Mouse (Mus musculus) 3T3-L1 (cell line): ENCODE measurements at regions not wholly inside any gene's neighbourhood (a gene's known extent, or its start where the extent isn't known, plus 50 kb on each side); places are given as distances from the start of the nearest gene placed in this dataset.
A peak's percentile ranks its signal among the peaks of the same experiment; 100 is the strongest.
"Not testable (repeated sequence)": the region's sequence is repeated elsewhere in the genome, so short reads cannot be mapped to it uniquely, and the experiment has no call there.

ENCODE experiments used
- DNase-seq: peaks from one replicate; pipeline ENCODE4 v3.0.0-alpha.2; 2015; ENCODE audit warnings: low read depth, low spot score

DNA sequence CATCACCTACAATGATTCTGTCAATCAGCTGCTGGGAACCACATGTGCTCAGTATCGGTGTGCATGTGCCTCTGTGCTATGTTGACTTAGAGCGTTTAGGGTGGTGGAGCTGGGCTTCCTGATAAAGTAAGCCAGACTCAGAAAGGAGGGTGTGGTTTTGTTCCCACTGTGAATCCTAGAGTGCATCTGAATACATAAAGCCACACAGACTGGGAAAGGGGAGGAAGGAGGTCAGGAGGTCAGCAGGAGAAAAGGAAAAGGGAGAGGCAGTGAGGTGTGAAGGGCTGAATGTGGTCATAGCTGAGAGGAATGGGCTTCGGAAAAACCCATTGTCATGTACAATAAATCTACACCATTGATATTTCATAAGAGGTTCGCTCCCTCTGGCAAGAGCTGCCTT lies 345.4 kb upstream of the Cdh4 start:
- no peak for DNase-seq

DNA sequence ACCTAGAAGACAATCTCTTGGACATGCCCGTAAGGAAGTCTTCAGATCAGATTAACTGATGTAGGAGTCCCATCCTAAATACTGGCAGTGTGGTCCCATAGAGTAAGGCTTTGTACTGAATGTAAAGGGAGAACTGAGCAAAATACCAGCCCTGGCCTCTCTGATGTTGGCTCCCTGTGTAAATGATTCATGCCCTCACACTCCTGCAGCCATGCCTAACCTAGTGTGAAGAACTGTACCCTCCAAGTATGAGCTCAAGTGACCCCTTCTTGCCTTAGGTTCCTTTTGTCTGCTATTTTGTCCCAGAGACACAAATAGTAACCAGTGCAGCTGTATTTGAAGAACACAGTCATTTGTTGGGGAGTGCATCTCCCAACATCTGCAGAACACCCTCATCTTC lies 342.4 kb upstream of the Cdh4 start:
- no peak for DNase-seq

DNA sequence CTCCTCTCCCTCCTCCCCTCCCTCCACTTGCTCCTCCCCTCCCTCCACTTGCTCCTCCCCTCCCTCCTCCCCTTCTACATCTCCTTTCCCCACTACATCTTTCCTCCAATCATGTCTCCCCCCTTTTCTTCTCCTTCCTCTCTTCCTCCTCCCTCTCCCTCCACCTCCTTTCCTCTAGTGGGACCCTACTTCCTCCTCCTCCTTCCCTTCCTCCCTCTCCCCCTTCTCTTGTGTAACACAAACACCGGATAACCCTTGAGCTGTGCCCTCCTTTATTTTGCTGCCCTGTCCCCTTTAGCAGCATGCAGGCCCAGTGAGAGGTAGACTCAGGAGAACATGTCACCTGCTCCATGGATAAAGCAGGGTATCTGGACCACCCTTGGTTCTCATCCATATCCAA lies 339.1 kb upstream of the Cdh4 start:
- DNase-seq, result no peak

DNA sequence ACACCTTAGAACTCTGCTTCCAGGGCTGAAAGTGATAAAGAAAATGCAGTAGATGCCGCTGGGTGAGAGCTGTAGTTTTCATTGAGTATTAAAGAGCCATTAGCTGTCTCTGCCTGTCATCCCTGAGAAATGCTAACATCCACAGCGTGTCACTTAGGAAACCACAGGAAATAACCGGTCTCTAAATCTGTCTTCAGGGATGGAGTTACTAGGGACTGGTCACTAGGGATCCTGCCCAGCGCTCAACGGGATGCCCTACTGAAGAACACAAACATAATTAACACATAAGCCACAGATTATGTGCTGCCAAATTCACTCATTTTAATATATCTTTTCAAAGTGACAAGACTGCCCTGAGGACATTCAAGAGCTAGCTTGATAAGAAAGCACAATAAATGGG lies 329.3 kb upstream of the Cdh4 start:
- DNase-seq, result no peak

DNA sequence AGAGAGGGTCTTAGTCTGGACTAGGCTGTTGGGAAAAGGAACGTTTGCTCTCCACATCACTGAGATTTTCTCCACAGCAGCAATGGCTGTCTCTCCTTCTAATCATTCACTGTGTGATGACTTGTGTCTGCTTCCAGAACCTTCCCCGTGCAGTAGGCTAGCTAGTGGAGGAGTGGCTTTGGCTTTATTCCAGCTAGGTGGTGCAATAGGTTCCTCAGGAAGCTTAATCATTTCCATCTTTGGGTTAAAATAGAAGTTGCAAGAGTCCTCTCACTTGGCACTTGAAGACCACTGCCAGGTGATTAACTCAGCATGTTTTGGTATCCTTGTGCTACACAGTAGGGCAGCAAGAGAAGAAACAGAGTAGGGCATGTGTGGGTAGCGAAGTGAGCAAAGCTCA lies 314.2 kb upstream of the Cdh4 start:
- no peak for DNase-seq

DNA sequence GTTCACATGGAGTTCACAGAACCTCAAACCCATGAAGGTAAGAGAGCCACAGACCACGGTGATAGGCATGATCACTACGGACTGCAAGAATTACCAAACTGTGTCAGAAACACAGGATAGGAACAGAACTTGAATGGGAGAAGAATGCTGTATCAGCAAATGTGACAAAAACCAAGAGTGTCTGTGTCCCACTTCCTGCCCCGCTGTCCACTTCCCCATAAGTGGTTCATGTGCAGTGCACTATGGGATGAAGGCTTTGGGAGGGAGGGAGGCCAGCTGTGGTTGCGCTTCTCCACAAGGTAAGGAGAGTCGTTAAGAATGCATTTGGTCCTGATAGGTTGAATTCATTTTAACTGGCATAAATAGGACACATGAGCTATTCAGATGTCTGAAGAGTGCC lies 313.8 kb upstream of the Cdh4 start:
- DNase-seq, result no peak

DNA sequence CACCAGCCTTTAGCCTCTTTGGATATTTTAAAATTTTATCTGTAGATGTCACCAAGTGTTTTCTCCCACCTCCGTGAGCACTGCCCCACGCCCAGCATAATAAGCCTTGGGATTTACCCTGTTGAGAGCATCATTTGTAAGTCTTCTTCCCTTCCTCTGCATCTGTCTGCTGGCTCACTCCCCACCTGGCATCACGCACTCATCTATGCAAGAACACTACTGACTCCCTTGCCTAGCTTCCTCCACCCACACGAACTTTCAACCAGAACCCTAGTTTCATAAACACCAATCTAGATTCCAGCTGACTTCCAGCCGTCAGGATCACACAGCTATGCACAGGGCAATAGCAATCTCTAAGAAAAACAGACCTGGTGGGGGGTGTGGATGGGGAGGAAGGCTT lies 311.2 kb upstream of the Cdh4 start:
- no peak for DNase-seq

DNA sequence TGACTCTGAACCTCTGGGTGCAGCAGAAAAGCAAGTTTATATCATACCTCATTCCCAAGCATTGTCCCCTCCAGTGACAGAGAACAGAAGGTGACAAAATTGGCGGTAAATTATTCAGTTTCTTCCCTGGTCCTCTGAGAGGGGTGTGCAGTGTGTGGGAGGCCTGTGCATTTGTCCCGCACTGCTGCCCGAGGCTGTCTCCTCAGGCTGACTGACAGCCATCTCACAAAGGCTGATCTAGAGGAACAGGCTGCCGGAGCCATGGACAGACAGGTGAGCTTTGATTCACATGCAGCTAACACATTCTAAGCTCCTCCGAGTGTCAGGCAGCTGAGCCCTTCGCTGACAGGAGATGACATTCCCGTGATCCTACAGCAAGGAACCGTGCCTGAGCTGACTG lies 299.9 kb upstream of the Cdh4 start:
- DNase-seq, result no peak

DNA sequence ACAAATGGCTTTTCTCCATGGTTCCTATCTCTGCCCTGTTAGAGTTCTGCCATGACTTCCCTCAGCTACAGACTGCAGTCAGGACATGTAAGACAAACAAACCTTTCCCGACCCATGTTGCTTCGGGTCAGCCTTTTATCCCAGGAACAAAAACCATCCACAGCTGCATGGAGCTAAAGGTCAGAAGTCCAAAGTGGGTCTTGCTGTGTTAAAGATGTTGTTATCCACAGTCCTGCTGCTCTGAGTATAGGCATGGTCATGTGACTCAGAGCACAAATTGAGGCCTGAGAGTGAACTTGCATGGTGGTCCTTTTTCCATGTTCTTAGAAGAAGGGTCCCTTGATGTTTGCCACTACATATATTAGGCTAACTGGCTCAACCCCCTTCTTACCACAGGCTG lies 296.5 kb upstream of the Cdh4 start:
- no peak for DNase-seq

DNA sequence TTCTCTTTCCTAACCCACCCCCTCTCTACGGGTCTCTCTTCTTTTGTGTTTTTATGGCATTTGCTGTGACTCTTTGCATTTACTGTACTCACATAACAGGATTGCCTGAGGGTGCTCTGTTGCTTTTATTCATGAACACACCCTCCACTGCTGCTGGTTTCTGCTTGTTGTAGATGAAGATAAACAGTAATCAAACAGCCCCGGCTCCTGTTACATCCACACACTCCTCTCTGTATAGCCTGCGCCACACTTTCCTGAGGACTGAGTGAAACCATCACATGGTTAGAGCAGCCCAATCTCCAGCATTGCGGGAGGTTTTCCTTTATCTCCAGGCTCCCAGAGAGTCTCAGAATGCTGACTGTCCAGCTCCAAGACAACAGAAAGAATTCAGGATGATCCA lies 296.0 kb upstream of the Cdh4 start:
- DNase-seq, result no peak

DNA sequence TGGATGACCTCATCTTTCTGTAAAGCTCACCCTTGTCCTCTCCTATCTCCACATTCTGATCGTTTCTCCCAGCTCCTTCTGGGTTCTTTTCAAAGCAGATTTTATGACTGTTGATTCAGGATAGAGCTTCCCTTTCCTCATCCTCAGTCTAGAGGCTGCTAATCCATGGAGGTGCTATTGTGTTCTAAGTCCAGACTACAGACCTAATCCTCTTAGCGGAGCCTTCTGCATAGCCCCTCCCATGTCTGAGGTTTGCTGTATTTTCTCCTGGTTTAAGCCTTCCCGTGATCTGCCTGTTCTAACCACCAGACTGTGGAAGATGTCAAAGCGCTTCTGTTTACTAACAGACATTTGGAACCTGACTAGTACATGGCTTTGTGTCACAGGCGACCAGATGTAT lies 294.0 kb upstream of the Cdh4 start:
- no peak for DNase-seq

DNA sequence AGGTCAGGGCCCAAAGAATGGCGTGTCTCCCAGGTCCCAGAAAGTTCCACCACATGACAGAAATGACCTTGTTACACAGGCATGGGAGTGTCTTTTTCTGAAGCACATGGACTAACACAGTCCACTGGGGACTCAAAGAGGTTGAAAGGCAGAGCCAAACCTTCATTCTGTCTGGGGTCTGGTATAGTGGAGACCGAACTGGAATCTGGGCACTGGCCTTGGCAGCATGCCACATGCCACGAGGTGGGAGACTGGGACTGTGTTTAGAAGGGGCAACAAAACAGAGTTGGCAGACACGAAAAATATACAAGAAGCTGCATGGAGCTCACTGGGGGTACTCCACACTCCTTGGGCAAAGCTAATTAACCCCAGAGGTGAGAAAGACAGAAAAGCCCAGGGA lies 293.6 kb upstream of the Cdh4 start:
- no peak for DNase-seq

DNA sequence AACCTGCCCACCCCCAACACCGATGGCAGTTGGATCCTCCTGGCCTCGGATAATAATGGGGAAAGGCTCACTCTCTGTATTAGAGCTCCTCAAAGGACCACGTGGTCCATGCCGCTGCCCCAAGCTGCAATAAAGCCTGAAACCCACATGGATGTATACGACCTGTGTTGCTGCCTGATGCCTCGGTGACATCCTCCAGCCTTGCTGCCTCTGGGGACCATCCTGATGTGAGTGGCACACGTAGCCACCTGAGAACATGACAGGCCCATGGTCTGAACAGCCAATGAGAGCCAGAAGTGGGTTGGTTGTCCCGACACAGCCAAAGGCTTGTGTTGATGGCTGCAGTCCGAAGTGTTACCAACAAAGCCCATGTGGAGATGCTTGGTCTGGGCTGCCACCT lies 283.4 kb upstream of the Cdh4 start:
- DNase-seq, result no peak

DNA sequence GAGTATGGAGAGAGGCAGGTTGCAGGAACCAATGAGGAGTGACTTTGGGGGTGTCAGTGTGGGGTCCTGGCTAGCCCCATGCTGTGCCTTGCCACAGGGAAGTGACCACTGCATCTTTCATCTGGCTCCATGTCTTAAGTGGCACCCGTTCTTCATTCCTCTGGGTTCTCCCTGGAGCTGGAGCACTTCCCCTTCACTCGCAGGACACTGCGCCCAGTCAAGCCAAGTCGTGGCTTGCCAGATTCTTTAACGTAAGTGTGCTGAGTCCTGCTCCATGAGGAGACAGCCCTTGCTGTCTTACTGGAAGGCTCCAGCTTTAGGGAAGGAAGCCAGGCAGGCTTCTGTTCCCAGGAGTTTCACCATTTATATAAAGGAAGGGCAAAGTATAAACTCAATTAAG lies 279.1 kb upstream of the Cdh4 start:
- no peak for DNase-seq

DNA sequence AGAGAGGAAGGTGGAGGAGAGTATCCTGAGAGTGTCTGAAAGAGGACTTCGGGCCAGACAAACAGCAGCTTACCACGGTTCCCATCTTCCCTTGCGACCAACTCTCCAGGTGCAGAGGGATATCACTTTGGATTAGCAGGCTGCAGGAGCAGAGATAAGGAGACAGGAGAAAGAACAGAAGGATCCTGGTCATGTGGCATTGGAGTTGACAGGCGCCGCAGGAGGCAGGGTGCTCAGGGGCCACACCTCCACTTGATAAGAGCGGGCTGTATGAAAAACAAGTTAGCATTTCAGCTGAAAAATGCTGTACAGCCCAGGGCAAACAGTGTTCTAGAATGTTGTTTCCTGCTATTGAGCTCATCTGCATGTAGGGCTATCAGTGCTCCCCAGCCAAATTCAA lies 272.1 kb upstream of the Cdh4 start:
- DNase-seq, result no peak

DNA sequence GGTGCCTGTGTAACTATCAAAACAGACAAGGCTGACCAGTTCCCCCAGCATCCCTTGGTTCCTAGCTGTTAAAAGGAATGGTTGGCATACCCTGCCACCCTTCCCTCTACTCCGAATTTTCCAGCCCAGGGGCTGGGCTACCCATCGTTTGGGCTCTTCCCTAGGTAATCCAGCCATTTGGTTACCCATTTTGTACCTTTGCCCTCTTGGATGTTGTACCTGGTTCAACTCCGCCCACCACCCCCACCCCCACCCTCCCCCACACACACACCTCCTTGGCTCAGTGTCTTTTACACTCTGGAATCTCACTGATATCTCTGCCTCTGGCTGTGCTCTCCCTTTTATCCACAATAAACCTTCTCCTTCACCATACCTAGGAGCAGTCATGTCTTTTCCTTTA lies 271.6 kb upstream of the Cdh4 start:
- DNase-seq, result no peak

DNA sequence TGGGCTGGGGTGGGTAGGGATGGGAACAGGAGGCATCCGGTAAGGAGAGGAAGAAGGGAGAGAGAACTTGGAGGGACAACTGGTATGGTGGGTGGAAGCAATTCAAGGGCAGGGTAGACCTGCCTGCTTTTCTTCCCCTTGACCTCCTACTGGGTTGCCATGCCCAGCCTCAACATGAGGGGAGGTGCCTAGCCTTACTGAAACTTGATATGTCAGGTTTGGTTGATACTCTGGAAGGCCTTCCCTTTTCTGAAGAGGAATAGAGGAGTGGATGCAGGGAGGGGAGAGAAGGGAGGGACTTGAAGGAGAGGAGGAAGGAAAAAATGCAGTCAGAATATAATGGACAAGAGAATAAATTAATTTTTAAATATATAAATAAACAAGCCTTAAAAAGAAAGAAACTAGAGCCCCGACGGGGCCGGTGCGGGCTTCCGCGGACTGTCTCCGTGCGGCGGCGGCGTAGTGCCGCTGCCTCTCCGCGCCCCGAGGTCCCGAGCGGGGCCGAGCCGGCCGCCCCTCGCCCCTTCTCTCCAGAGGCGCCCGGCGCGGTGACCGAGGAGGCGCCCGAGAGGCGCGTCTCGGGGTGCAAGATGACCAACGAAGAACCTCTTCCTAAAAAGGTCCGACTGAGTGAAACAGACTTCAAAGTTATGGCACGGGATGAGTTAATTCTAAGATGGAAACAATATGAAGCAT lies 265.2 kb upstream of the Cdh4 start:
- not testable (repeated sequence) for DNase-seq

DNA sequence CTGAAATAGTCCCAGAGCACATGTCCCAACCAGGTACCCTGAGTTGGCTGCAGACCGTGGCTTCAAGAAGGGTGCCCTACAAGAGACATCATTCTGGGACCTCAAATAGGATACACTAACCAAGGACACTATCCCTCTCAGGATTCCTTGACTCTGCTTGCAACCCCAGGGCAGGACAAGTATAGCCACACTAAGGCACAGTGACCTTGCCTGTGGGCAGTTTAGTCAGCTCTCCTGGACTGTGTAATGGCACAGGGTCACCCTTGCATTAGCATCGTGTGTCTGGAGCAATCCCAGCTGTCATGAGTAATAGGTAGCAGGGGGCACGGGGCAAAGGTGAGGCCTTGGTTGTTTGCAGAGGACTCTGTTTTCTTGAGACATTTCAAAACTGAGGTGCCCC lies 260.9 kb upstream of the Cdh4 start:
- no peak for DNase-seq

DNA sequence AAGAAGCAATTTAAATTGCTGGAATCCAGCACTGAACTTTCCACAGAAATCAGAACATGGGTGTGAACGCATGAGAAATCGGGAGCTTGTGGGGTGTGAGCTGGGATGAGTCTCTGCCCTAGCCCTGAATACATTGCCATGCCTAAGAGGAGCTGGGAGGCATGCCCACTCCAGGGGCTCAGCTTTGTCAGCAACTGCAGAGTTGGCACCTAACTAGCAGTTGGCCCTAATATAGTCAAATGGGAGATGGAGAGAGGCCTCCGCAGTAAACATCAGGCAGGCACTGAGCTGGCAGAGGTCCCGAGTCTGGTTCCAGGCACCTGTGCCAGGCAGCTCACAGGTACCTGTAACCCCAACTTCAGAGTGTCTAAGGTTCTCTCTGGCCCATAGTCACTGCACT lies 260.1 kb upstream of the Cdh4 start:
- no peak for DNase-seq

DNA sequence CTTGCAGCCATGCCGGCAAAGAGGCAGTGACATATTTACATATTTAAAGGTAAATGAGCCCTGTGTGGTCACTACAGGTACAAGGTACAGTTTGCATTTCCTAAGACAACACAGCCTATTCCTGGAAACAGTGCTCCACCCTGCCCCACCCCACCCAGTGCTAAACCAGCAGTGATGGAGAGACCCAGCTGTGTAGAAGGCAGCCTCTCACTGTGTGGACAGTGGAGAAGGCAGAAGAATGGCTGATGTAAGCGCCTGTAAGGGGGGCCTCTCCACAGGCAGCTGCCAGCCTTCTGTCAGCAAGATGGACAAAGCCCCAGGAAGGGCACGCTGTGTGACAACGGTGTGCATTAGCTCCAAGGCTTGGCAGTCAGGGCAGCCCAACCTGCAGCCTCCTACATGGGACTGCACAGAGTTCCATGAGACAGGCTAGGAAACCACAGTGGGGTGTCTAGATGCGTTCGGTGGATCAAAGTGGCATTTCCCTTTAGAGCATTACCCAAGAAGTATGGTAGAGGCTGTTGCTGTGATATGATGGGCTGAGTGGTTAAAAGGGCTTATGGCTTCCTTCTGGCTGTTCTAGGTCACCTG lies 249.2 kb upstream of the Cdh4 start:
- DNase-seq, result no peak

DNA sequence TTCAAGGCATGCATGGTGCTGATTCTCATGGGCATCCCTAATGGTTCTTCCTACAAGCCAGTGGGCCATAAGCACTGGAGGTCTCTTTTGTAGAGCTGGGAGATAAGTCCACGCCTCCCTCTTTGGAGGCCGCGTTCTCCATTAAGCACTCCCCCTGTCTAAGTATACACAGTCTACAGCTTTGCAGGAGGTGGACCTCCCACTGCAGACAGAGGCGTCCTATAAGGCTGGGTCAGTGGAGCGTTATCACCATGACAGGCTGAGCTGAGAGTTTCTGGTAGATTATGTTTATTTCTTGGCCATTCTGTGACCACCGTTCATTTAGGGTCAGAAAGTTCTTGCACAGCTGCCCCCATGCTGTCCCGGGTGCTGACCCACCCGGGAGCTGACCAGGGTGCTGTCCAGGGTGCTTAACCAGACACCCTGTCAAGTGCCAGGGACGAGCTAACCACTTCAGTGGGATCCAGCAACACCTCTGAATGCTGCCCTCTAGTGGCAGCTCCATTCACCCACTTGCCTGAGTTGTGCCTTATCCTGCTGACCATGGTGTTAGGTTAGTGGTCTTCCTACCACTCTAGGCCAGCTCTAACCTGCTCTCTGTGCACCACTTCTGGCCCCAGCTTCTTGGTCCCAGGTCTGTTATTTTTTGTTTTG lies 248.6 kb upstream of the Cdh4 start:
- DNase-seq, result peak; percentile 20

DNA sequence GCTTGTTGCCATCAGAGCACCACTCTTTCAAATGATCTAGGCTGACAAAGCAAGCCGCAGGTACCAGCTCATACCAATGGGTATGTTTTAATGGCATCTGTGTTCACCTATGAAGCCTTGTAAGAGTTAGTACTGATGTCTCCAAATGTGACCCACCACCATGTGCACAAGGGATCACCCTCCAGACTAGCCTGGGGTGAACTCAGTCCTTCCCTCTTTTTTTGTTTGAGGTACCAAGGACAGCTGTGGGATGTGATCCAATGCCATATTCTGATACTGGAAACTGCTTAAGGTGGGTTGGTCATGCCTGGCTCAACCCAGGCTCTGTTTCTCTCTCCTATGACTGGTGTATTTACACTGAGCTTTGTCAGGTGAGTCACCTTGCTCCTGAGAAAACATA lies 244.8 kb upstream of the Cdh4 start:
- DNase-seq, result no peak

DNA sequence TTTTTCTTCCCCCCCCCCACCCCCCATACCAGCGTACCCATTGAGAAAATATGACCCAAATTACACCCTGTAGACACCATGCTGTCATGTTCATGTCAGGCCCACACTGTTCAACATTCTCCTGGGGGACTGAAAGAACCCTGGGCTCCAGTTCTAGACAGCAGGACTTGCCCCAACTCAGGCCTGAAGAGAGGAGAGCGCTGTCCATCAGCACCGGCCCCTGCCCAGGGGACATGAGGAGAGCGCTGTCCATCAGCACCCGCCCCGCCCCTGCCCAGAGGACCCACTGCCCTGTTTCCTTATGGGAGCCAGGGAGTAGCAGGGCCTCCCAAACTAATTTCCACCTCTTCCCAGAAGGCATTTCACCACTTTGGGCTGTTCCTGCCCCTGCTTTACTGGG lies 241.7 kb upstream of the Cdh4 start:
- DNase-seq, result peak; percentile 2
